Mouse (Mus musculus) c-Kit-negative CD71-positive TER-119-positive erythroid progenitor cells, embryonic 14.5 days (primary cell): ENCODE data around the gene Ube2v1.
"Not testable (repeated sequence)": the region's sequence is repeated elsewhere in the genome, so short reads cannot be mapped to it uniquely, and the experiment has no call there.

Source experiments
- DNase-seq: peaks from one replicate; pipeline ENCODE4 v3.0.0-alpha.2; 2013; ENCODE audit warnings: low read depth, low spot score

Gene Ube2v1

DNA sequence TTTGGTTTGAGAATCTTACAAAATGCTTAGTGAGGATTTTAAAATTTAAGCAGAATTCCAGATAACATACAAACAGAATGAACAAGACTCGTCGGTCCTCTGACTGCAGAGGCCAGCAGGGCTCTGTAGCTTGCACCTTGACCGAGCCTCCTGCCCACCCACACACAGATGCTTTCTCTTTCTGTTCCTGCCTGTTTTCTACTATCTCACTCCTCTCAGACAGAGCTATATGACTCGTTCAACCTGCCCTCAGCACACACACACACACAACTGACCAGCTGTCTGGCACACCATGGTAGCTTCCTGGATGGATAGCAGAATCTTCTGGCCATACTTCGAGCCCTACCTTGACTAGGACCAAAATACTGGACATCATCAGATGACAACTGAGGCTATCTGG, 8.9 kb downstream of the Ube2v1 start:
- no peak for DNase-seq

DNA sequence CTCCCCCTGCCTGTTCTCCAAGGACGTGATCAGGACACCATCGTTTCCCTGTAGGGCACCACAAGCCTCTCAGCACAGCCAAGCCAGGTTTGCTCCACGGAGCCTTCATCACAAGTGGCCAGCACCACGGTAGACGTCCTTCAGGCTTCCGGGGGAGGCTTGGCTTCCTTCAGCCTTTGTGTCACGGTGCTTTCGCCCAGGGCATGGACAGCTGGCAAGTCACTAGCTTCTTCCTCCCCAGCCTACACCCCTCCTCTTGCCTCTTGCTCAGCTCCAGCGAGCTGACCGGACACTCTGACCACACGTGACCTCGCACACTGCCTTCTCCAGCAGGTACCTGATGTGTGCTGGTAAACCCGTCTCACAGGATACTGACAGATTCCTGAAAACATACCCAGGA, 9.5 kb downstream of the Ube2v1 start:
- DNase-seq = no peak

DNA sequence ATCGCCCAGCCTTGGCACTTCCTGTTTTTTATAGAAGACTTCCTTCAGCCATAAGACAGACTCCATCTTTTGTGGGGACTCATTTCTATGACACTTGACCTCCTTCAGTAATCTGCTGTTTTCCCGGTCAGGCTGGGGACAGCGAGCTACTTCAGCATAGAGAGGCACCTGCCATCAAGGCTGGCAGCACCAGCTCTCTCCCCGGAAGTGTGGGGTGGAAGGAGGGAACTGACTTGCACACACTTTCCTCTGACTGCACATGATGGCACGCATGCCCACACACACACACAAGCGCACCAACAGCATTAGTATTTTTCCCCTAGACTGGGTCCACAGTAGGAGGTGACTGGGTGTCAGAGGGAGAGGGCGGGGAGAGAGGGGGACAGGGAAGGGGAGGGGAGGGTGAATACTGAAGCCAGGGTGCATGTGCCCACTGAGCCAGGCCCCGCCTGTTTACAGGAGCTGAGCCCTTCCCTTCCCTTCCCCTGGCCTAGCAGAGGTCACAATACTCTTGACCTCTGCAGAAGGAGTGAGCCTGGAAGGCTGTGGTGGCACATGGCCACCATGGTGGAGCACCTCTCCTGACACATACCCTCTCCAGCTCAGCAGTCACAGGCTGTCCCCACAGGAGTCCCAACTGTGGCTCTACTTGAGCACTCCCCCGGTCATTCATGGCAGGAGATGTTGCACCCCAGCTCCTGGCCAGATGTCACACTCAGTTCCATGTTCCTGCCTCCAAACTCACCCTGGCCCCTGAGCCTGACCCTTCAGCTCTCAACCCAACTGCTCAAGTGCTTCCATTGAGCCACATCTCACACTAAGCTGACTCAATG, 10.4 kb downstream of the Ube2v1 start:
- DNase-seq = no peak

DNA sequence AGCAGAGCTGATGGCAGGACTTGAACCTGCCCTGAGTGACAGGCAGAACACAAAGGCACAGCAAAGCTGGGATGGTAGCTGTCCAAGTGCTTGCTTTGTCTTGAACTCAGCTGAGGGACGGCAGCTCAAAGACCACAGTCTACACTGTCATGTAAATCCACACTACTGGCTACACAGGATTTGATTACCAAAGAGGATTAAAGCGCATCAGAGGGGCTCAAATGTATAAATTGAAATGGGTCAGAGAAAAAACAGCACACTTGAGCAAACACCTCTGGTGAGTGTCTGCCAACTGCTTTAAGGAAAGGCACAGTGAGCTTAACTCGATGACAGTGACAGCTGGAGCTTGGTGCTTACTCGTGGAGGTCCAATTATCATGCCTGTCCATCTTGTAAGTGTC, 14.4 kb downstream of the Ube2v1 start:
- DNase-seq = no peak

DNA sequence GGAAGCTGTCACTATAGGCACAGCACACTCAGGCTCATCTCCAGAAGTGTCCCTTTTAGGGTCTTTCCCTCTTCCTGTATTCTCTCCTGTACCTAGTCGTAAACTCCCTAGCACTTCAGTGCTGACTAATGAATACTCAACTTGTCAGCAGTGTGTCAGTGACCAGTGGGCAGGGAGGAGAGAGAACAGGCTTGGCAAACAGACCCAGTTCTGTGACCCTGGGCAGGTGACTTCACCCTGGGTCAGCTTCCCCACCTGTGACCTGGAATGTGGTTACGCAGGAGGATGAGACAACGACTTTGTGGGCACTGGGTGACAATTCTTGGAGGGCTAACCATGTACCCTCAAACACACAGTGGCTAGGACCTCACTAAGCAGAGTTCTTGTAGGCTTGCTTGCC, 14.9 kb downstream of the Ube2v1 start:
- no peak for DNase-seq

DNA sequence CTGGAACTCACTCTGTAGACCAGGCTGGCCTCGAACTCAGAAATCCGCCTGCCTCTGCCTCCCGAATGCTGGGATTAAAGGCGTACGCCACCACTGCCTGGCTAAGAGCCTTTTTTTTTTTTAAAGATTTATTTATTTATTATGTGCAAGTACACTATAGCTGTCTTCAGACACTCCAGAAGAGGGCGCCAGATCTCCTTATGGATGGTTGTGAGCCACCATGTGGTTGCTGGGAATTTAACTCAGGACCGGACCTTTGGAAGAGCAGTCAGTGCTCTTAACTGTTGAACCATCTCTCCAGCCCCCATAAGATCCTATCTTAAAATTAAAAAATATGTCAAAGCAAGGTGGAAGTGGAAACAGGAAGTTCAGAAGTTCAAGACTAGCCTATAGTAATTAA, 18.6 kb downstream of the Ube2v1 start:
- DNase-seq = not testable (repeated sequence)

DNA sequence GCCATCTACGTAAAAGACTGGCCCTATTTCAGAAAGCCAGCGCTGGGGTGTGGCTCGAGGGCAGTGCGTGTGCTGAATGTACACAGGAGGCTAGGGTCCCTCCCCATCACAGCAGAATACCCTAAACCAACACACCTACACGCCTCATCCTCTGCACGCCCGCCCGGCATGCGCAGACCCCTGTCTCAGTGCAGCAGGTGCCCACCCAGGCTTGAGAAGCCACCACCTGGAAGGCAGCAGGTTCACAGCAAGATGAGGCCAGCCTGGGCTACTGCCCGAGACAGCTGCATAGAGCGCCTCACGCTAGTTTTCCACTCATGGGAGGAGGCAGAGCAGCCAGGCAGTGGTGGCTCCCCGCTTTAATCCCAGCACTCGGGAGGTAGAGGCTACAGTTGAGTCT, 19.8 kb downstream of the Ube2v1 start:
- DNase-seq = no peak

DNA sequence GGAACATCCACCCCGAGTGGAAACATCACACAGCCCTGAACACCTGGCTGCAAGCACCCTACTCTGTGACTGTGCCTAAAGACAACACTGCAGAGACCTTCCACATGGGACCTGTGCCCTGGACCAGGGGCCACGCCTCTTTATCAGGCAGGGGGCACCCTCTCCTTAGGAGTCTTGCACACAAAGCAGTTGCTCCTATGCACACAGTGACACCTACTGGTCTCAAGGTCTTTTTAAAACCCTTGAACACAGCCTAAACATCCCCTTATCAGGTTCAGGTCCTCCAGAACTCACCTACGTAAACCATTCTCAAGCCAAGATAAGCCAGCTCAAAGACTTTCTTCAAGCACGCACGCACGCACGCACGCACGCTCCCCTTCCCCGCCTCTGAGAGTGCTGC, 20.6 kb downstream of the Ube2v1 start:
- DNase-seq = no peak

DNA sequence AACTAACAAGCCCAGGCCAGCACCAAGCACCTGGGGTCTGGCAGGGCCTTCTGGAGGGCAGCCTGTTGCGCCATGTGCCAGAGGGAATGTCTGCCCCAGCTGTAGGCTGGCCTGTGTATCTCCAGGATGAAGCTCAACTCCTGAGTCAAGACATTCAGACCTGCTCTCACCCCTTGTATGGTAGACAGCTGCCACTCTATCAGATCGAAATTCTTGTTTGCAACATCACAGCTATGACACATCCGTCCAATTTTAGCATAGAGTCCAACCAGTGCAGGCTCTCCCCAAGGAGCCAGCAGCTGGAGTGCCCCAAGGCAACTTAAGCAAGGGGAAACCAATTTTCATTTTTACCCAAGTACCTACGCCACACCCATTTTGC, 25.2 kb downstream of the Ube2v1 start:
- no peak for DNase-seq

DNA sequence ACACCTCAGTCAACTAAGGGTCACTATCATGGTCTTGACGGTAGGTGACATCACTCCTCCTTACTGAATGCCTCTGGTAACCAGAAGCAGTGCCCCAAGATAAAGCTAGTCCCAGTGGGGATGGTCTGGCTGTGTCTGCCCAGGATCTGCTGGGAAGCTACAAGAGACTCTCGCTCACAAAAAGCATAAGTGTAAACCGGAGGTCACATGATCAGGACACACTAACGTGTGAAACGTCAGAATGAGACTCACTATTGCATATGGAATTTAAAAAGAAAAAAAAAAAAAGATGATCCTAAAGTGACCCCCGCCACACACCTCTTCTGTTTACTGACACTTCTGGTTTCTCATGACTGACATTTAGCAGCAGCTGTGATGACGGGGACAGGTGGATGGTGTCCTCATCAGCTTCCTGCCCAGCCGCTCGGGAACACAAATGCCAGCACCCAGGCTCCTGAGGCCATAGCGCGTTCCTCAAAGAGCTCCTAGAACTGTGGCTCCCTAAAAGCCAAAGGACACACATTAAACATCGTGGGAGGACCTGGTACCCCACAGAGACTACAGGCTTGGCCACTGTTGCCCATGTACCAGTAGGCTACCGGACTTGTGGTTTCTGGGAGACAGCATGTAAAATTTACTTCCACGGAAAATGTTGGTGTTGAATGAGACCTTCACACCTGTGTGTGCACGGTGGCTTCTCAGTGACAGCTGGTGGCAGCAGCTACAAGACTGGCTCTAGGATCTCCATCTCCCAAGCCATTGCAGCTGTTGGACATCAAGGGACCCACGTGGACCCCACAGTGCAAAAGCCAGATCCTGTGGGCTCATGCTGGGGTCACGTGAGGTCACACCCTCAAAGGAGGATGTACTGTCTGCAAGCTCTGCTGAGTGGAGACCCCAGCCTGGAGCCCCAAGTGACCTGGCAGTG, 25.8 kb downstream of the Ube2v1 start:
- no peak for DNase-seq

DNA sequence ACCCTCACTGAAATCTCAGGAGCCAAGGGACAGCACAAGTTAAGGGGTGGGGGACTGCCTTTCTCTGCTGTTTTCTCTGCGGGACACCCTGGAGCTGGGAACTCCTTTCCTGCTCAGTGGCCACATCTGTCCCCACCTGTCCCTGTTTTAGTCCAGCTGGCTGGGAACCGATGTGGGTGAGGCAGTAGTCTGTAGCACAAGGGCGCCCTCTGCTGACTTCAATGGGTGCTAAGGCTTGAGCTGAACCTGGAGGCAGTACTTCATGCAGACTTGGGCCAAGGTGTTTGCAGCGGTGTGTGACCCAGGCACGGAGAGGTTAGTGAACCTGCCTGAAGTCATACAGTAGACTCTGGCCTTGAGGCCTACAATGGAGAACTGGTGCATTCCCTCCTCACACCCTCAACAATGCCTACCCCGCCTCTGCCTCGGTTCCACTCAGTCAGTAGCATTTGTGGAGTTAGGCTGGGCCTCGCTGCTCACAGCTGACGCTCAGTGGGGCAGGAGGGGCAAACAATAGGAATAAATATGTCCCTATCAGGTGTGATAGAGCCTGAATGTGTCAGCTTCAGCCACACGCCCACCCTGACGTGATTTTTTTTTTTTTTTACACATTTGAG, 26.6 kb downstream of the Ube2v1 start:
- DNase-seq = peak; percentile 70

DNA sequence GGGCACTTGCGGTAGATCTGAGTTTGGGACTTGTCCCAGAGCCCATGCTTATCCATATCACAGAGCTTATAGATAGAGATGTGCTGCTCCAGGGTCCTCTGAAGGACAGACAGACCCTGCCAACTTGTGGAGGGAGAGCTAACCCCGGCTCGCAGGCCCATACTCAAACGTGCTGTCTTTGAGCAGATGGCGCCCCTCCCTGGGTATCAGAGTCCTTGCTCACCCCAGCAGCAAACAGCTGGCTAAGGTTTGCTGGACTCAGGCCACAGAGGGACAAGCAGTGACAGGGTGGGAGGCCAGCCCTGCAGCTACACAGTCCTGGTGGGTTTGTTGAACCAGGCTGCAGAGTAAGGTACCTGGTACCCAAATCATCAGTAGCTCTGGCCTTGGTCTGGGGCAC, 28.9 kb downstream of the Ube2v1 start:
- no peak for DNase-seq

DNA sequence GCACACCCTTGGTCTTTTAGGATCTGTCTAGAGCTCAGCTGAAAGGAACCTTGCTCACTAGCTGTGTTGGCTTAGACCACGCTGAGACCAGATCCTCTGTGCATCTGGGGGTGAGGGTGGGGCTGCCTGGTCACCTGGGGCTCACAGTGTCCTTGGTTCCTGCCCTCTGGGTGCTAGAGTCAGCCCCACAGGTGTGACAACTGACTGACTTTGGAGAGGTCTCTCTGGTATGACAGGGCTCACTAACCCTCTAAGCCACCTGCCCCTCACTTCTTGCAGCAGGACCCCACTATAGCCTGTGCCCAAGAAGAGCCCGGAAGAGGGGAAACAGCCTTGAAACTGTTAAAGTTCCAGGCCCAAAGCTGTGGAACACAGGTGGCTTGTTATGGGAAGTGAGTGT, 29.5 kb downstream of the Ube2v1 start:
- DNase-seq = no peak

DNA sequence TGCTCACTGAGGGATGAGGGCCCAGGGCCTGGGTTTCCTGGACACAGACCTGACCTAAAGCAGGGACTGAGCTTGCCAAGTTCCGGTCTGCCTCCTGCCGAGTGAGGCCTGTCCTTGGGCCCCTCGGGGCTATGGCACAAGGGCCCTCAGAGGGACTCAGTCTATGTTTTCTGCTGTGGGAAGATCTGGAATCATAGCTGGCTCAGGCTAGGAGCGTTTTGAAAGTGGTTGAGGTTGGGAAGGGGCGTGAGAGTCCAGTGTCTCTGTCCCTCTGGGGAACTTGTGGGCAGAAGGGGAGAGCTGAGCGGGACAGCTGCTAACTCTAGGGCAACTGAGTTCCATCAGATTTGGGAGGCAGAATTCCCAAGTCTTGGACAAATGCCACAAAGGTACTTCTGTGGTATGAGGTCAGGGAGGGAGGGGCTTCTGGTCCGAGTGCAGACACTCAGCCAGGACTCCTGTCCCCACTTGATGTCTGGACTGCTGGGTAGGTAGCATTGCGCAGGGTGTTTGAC, 31.4 kb downstream of the Ube2v1 start:
- DNase-seq = no peak

DNA sequence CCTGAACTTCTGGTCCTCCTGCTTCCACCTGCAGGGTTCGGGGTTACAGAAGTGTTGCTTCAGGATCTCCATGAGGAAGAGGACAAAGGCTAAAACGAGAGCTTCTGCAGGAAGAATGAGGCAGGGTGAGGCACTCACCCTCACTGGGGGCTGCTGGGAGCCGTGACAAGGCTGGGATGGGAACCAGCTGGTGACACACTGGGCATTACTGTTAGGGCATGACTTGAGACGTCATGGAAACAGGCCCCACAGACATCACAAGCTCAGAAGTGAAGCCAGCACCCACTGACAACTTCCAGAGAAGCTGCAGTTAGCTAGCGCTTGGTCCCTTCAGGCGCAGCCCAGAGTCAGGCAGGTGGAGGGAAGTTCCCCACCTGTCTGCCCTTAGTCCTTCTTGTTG, 32.0 kb downstream of the Ube2v1 start:
- no peak for DNase-seq

DNA sequence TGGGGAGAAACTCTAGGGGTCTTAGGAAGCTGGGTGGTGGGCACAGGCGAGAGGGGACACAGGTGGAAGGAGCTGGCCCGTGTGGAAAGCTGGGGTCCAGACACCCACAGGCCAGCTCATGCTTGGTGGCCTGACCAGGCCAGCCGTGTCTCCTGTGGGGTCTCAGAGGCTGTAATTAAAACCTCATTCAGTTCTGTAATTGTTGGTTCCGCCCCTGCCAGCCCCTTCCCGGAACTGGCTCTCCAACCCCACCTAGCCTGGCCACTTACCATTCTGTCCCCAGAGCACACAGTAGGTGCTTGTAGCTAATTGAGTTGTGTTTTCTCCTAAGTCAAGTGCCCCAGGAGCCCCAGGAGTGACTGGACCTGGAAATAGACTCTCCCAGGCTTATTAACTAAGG, 32.7 kb downstream of the Ube2v1 start:
- DNase-seq = no peak

DNA sequence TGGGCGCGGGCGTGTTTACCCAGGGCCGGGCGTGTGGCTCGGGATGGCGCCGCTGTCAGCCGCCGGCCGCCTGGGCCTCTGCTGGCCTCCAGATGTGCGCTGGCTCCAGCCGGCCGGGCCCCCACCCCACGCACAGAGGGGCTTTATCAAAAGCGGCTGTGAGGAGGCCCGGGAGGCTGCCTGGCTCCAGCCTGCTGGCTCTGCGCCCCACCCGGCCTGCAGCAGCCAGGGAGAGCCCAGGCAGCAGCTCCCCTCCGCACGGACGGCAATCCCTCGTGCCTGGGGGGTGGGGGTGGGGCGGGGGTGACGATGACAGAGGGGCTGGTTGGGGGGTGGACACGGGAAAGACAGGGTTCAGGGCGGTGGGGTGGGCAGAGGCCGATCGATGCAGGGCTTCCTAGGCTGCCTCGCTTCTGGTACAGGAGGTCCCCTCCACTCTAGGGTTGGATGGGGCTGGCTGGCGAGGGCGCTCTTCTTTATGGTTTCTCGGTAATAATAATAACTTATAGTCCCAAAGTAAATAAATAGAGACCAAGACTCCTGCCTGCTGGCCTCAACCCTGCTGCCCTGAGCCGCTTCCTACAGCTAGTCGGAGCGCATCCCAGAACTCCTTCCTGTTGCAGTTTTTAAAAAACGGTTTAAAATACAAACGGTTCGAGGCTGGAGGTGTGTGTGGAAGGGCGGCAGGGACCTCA, 34.3 kb downstream of the Ube2v1 start:
- DNase-seq = no peak

DNA sequence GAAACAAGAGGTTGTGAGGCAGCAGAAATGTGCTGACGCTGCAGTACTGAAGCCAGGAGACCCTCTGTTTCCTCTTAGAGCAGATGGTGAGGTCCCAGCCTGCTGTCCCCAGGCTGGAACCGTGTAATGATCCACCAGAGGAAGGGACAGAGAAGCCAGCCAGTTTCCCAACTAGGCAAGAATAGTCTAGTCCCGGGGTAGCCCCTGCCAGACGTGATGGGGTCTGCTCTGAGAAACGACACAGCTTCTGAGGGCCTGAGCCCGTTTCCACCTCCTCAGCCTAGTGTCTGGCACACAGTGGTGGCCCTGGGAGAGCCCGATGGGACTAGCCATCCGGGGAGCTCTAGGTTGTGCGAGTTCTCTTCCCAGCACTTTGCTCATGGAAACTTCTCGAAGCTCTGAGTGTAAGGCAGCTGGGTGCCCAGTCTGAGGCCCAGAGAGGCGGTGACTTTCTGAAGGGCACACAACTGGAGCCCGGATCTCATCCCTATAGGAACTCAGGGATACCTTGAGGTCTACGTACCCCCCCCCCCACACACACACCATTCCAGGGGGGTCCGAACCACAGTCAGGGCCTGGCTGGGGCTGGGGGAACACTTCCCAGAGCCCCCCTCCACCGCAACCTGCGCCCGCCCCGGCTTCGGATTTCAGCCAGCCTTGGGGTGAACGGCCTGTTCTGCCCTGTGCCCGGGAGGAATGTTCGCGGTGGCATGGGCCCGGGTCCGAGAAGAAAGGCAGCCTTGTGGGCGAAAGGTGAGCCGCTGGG, 35.0 kb downstream of the Ube2v1 start:
- DNase-seq = no peak

DNA sequence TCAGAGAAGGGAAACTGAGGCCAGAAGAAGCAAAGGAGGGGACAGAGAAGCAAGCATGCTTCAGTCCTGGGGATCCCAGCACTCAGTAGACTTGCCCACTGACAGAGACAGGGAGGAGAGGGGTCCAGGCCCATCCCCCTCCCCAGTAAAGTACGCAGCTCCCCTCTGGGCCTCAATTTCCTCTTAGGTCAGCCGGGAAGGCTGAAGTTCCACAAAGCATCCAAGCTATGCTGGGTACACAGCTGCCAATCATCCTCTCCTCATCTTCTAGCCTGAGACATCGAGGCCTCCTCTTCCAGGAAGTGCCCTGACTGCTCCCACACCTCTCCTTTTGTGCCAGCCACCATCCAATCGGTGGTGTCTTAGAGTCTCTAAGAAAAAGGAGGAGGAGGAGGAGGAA, 35.6 kb downstream of the Ube2v1 start:
- no peak for DNase-seq

DNA sequence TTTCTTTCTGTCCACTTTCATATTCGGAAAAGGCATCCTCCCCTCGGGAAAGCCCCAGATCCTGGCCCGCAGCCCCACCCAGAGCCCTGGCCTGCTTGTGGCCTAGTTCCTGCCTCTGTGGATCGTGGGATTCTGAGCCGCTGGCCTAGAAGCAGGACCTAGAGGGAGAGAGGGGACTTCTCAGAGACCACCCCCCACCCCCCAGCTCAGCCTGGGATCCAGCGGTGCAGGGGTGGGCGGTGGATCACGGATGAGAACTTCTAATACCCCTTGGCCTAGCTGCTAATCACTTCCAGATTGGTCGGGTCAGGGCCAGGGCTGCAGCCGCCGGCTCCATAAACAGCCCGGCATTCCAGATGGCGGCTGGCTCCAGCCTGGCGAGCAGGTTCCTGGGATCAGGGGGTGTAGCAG, 36.1 kb downstream of the Ube2v1 start:
- DNase-seq = no peak

DNA sequence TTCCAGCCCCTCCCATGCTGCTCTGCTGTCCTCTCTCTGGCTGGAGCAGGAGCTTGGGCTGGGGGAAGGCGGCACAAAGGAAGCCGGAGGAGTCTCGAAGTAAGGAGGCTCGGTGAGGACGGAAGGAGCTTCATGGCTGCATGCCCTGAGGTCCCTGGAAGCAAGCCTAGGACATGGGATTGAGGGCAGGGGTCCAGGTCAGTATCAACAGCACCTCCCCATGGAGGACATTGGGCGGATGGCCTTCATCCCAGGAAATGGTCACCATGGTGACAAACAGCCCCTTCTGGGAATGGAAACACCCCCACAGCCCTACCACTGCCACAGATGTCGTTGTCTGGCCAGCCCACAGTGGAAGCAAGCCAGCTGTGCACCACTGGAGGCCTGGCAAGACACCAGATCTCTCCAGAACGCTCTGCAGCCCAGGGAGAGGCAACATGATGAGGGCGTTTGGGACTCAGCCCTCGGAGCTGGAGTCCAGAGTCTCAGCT, 37.4 kb downstream of the Ube2v1 start:
- no peak for DNase-seq
